Mouse (Mus musculus): ENCODE results near the gene Fam186a.

DNA sequence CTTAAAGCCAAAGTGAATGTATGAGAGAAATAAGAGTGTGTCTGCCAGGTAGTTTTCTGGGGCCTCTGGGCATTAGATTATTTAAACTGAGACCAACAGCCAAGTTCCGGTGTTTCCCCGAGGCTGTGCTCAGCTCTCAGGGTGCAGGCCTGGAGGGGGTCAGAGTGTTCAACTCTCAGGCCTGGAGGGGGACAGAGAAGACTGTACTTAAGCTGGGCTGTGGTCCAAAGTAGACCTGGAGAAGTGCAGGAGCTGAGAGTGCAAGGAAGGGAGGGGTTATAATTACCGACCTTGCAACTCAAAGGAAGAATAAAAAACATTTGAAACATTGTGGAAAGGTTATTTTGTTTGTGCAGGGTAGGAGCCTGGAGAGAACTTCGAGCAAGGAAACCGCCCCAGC, 52.2 kb downstream of the Fam186a start:
- TF ChIP-seq MAX (IDR thresholded peaks at IDR 0.05) (no peak), CTCF (IDR thresholded peaks at IDR 0.05; ENCODE audit: control insufficient read depth, insufficient read depth, insufficient read length) (no peak), MYOG (IDR thresholded peaks at IDR 0.05; ENCODE audit: control insufficient read depth, extremely low read depth, insufficient read length) (no peak), MYOD1 (IDR thresholded peaks at IDR 0.05; ENCODE audit: control insufficient read depth, insufficient read length, low read depth) (no peak)
